Mouse (Mus musculus): Measurements from ENCODE around the gene Spata18. TPM values are rescaled to one million over a fixed set of nuclear protein-coding genes. Genes with fewer than 3 reads are reported as not detected.

Gene Spata18
- total RNA-seq, 2 experiments from 2014 or later, result 0.90 to 1.4 TPM

DNA sequence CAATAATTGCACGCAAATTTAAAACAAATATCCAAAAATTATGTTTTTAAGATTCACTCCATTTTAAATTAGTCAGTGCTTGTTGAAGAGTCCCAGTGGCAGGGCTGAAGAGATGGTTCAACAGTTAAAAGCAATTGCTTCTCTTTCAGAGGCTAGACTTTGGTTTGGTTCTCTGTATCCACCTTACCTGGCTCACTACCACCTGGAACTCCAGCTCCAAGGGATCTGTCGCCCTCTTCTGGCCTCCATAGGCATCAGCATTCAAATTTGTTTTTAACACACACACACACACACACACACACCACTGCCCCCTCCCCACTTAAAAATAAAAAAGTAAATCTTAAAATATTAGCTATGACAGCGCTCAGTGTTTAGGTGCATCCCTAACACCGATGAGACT is 51.9 kb downstream of the Spata18 start:
- no peak for DNase-seq
- intact Hi-C loops (cut with DNase I), result no loop called here

- intact Hi-C loops (cut with DNase I), result no loop called here
Measured at GRCm38 (mm10) chr5:73704263-73704662, 53.1 kb downstream of the Spata18 start.

GRCm38 (mm10) chr5:73704757-73705156 is 53.6 kb downstream of the Spata18 start:
- intact Hi-C loops (cut with DNase I), result no loop called here

More at GRCm38 (mm10) chr5:73704263-73704662, 53.1 kb downstream of the Spata18 start:
- no peak for DNase-seq

GRCm38 (mm10) chr5:73705290-73705689 is 54.1 kb downstream of the Spata18 start:
- intact Hi-C loops (cut with DNase I), result no loop called here
- no peak for DNase-seq

More at GRCm38 (mm10) chr5:73704757-73705156, 53.6 kb downstream of the Spata18 start:
- DNase-seq, result no peak

- peak in 1 of 2 experiments; percentile 35 for DNase-seq
- intact Hi-C loops (cut with DNase I), result no loop called here
Measured at GRCm38 (mm10) chr5:73712852-73713251, 61.7 kb downstream of the Spata18 start.

- intact Hi-C loops (cut with DNase I), result no loop called here
- DNase-seq, result no peak
Measured at GRCm38 (mm10) chr5:73716941-73717340, 65.8 kb downstream of the Spata18 start.

- DNase-seq, result no peak
- intact Hi-C loops (cut with DNase I), result no loop called here
Measured at GRCm38 (mm10) chr5:73721682-73722282, 70.6 kb downstream of the Spata18 start.

DNA sequence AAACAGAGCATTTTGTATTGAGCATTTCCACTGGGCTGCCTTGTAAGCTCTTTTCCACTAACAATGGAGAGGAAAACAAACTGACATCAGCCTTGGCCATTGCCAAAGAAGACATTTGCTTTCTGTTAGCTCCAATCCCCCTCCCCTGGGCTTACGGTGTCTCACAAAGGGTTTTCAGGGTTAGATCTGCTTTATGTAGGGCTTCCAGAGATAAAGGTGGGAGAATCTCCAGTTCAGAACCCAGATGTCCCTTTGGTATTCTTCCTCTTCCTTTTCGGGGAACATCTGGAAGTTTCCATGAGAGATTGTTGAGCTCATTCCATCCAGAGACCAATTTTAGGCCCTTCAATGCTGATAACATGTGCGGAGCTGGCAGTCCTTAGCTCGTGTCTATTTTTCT is 74.8 kb downstream of the Spata18 start:
- peak; percentile 25 to 39 for DNase-seq
- intact Hi-C loops (cut with DNase I), result no loop called here

DNA sequence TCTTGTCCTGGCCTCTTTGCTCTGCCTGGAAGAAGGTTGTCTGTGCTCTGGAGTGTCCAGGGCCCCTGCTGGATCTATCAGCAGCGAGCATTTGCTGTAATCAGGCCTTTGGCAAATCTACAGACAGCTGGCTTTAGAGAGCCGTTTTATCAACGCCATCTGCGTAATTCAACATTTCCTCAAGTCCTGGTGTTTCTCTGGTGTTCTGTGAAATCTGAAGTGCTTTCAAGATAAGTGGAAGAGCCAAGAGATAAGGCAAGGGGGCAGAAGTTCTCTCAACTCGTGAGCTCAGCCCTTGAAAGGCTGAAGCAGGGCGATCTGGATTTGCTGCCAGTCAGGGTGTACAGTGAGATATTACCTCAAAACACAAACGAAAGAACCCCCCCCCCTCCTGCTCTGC is 77.5 kb downstream of the Spata18 start:
- intact Hi-C loops (cut with DNase I), result no loop called here
- no peak for DNase-seq

Other genes with a start within 250 kb of the Spata18 start
- not detected for gene Cwh43, start 245.3 kb upstream of the Spata18 start, total RNA-seq (2021)
- gene Dcun1d4, start 170.4 kb upstream of the Spata18 start, total RNA-seq (2021), result 10 to 100 TPM; 15.1 to 17.9 TPM
- gene Lrrc66, start 18.9 kb upstream of the Spata18 start, total RNA-seq (2021), result under 1 TPM in 1 of 2 experiments, not detected in 1; 0.07 TPM
- gene Sgcb, start 3.6 kb upstream of the Spata18 start, total RNA-seq (2021), result 10 to 100 TPM; 78.5 to 84.3 TPM

Data from heart, postnatal 14 days (tissue).